Mouse (Mus musculus): ENCODE data around the gene Dnase2a.
"Not testable (repeated sequence)": the region's sequence is repeated elsewhere in the genome, so short reads cannot be mapped to it uniquely, and the experiment has no call there.

Dnase2a gene

DNA sequence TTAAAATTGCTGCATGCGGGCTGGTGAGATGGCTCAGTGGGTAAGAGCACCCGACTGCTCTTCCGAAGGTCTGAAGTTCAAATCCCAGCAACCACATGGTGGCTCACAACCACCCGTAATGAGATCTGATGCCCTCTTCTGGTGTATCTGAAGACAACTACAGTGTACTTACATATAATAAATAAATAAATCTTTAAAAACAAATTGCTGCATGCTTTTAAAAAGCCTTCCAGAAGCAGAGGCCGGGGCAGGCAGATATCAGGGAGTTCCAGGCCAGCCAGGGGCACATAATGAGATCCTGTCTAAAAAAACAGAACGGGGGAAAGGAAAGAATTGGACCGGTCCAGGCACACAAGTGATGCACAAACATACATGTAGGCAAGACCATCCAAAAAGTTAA, 381 bp upstream of the Dnase2a start:
- not testable (repeated sequence) for DNase-seq

DNA sequence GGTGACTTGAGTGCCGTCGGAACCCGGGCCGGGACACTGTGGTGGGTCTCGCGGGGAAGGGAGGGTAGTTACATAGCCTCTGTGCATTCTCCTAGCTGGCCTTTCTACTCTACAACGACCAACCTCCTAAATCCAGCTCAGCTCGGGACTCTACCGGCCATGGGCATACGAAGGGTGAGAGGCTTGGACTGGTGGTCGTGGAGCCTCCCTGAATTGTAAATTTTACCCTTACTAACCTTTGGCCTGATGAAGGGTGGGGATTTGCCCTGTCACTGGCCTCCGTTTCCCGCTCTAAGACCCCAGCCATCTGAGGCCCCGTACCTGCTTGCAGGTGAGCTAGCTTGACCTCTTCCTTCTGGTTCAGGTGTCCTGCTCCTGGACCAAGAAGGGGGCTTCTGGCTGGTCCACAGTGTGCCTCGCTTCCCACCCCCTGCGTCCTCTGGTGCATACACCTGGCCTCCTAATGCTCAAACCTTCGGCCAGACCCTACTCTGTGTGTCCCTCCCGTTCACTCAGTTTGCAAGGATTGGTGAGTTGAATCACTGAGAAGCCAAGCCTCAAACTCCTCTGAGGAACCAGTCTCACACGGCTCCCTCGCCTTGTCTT, 905 bp downstream of the Dnase2a start:
- no peak for DNase-seq

DNA sequence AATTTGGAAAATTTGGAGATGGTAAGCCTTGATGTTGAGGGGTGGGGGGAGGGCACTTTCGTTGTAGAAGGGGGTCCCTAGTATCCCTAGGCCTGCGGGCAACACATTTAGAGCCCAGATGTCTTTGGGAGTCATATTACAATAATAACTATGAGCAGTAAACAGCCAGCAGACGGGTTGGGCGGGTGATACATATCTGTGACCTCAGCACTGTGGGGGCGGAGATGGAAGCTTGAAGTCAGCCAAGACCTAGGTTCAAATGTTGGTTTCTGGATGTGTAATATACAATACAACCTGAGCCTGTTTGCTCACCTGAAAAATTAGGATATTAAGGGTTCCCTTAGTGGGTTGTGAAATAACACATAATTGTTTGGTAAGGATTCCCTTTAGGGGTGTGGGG, 1.6 kb downstream of the Dnase2a start:
- no peak for DNase-seq

DNA sequence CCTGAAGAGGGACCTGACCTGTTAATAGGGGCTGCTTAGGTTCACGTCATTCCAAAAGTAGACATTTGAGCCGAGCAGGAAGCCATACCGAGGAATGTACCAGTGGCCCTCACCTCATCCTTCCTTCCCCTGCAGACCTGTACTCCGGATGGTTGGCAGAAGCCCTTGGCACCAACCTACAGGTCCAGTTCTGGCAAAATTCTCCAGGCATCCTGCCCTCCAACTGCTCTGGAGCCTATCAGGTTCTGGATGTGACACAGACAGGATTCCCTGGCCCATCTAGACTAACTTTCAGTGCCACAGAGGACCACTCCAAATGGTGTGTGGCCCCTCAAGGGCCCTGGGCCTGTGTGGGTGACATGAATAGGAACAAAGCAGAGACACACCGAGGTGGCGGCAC, 2.2 kb downstream of the Dnase2a start:
- no peak for DNase-seq

DNA sequence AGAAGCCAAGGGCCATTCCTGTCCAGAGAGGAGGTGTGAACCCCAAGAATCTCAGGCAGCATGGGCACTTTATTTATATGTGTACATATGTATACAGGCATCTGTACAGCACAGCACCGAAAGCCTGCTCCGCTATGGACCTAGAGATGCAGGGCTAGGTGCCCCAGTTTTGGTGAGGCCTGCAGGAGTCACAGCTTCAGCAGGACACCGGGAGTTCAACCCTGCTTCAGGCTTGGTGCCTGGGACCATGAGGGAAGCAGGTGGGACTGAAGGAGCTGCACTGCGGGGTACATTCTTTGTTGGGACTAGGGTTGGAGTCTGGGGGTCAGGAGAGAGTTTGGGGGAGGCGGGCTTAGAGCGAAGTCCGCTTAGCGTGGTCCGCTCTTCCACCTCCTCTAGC, 3.5 kb downstream of the Dnase2a start:
- DNase-seq, result no peak

DNA sequence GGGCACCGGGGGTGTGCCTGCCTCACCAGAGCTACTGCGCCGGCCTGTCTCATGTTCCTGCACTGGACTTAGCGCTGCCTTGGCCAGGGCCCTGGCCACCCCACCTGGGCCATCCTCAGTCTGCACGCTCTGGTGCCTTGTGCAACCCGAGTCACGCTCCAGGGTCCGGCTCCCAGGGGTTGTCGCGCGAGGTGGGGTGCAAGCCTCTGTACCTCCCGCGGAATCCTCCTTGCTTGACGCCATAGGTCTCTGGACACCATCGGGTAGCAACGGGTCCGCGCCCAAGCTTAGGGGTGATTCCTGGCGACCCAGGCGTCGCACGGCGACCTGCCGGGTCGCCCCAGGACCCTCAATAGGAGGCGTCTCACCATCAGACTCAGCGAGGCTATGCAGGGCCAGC, 4.0 kb downstream of the Dnase2a start:
- DNase-seq, result no peak

DNA sequence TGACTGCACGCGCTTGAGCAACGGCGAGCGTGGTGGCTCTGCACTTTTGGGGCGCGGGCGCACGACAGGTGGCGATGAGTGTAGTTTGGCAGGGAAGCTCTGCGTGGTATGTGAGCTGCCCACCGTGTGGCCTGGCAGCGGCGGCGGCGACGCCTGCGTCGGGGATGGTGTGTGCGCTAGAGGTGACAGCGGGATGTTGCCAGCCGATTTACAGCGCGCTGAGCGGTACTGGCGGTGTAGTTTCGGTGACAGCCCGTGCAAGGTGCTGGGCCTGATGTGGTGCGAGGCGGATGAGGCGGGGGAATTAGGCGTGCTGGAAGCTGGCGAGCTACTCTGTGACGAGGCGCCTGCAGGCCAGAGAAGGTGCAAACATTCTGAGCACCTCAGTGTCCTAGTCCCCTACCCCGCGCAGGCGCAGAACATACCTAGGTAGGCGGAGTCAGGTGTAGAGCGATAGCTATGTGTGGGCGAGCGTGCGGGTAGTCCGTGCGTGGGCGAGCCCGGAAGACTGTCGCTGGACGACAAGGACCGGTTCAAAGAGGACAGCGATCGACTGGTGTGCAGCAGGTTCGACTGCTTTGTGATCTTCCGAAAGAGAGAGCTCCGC, 4.6 kb downstream of the Dnase2a start:
- DNase-seq, result peak; percentile 83 to 91

DNA sequence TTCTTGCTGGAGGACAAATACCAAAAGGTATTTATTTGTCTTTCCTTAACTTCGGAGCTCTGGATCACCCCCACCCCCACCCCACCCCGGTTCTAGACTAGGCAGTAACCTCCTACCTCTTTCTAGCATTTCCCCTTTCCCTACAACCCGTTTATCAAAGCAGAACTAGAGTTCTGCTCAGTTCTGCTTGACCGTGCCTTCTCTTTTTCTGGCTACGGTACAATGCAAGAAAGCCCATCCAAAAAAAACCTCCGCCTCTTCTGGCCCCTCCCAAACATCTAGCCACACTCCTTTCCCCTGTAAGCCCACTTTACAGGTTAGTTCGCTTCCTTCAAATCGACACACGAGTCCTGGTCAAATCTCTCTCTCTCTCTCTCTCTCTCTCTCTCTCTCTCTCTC, 5.1 kb downstream of the Dnase2a start:
- DNase-seq, result no peak

DNA sequence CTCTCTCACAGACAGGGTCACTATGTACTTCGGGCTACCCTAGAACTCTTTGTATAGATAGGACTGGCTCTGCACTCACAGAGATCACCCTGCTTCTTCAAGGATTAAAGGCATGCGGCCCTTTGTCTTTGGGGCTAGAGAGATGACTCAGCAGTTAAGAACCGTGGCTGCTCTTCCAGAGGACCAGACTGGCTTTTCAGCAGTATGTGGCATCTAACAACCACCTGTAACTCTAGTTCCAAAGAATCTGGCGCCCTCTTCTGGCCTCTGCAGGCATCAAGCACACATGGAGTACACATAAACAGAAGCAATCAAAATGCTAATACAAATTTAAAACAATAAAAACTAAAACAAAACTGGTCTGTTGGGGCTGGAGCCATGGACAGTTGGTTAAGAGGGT, 5.6 kb downstream of the Dnase2a start:
- DNase-seq, result peak in 1 of 2 experiments; percentile 52

DNA sequence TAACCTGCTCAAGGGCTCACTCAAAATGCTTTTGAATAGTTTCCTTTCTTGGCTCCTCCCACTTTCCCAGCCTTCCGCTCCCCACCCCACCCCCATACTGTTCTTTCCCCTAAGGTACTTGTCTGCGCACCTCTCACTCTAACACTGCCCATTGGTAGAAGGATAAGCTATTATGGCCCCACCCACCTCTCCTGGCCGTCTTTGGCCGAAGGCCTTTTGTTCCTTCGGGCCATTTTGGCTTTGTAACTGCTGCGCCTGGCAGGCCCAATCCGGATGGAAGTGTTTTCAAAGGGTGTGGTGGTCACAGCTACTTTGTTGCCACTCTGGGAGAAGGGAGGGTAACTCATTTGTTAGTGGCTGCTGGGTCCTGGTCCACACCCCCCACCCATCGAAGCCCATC, 6.9 kb downstream of the Dnase2a start:
- no peak for DNase-seq

DNA sequence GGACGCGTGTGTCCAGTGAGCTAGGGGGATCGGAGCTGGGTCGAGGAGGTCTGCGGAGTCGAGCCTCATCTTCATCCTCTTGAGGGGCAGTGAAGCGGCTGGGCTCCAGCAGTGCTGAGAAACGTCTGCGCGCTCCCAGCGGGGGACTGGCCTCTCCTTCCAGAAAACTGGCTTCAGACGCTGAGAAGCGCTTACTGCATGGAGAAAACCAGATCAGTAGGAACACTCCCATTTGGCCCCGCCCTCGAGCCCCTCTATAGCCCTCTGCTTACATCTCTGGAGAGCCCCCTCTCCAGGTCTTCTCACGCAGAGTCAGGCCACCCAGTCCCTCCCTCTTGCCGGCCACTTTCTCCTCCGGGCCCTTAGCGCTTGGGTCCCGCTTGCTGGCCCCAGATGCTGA, 9.4 kb downstream of the Dnase2a start:
- no peak for DNase-seq

DNA sequence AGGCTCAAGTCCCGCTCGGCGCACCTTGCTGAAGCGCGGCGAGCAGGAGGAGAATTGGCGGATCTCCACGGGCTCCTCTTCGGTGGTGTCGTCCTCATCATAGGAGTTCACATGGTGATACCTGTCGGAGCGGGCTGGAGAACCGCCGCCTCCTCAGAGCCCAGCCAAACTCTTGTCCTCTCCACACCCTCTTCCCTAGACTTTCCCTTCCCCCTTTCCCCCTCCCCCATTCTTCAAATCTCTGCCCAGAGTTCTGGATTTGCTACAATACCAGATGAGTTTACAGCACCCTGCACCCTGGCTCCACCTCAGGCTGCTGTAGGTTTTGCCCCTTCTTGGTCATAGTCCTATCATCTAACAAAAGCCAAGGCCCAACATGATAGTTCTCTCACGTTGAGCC, 10.3 kb downstream of the Dnase2a start:
- no peak for DNase-seq

DNA sequence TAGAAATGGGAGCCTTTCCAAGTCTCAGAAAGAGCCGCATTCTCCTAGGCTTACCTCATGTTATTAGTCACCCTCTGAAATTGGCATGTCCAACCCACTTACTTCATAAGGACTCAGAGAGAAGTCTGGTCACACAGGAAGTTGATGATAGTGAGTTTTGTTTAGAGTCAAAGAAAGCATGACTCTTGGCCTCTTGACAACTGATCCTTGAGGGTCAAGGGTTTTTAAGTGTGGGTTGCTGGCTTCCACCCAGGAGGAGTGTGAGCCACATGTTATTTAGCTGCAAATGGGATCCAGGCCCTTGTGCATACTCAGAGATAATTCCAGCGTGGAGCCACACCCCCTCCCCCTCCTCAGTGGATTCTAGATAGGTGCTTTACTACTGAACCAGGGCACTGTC, 13.2 kb downstream of the Dnase2a start:
- DNase-seq, result no peak

DNA sequence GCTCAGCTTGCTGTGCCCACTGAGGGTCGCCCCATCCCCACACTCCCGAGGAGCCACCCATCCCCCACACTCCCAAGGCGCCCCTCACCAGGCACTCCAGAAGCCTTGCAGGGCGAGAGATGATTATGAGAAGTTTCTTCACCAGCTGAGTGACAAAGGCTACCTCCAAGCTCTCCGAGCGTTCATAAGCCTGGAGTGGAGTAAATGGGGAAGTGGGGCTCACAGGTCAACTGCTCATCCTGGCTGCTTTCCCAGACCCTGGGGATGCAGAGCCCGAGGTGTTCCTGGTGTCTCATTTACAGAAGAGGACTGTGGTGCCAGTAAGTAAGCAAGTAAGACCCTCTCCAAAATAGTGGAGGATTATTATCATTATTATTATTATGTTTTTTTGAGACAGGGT, 17.2 kb downstream of the Dnase2a start:
- no peak for DNase-seq

DNA sequence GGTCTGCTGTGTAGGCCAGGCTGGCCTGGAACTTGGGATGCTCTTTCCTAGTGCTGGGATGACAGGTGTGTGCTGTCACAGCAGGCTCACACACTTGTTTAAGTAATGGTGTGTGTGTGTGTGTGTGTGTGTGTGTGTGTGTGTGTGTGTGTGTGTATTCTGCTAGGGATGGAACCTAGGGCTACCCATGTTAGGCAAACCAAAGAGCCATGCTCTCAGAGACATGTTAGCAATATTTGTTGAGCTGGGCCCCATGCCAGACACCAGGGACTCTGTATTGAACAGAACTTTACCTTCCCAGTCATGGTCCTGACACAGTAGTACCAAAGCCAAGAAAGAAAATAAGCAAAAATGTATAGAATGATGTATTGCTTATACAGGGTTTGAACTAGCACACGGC, 19.2 kb downstream of the Dnase2a start:
- no peak for DNase-seq

DNA sequence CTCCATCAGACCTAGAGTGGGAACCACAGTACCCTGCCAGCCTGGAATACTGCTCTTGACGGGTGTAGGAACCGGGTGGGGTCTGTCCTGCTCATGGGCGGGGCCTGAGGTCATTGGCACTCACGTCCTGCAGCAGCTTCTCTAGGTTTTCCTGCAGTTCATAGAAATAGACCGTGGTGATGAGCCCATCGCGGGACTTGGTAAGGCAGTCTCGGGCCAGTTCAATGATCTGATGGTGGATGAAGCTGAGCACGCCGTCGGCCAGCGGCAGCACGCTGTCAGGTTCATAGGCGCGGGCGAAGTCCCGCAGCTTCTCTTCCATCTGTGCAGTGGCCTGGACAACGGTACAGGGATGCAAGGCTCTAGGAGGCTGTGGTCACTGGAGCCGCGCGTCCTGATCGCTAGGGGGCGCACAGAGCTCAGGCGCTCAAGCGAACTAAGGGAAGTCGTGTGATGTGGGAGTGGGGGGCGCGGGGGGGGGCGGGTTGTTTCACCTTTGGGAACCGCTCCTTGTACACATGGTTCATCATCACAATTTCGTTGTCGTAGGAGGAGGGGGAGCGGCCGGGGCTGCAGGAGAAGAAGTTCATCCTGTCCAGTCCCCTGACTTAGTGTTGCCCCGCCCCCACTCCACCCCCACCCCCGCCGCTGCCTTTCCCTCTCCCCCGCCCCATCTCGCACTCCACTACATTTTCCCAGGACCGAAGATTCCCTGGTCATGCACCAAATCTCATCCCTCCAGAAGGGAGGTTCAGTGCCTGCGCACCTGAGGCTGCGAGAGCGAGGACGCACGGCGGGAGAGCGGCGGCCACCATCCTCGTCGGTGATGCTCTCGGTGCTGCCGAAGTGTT, 20.3 kb downstream of the Dnase2a start:
- DNase-seq, result peak; percentile 78 to 79

DNA sequence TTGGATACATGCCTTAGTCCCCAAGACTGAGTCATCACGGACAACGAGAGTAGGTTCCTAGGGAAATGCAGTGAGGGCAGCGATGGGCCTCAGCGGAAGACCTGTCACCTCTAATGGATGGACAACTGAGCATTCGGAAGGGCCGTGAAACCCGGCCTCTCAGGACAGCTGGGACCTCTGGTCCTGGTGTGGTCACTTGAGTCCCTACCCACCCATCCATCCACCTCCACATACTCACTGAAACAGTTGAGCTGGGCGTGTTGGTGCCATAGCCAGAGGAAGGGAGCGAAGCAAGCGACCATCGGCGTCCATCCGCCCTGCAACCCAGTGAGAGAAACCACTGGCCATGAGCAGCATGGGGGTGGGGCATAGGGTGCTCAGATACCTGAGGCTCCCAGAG, 22.2 kb downstream of the Dnase2a start:
- DNase-seq, result no peak

DNA sequence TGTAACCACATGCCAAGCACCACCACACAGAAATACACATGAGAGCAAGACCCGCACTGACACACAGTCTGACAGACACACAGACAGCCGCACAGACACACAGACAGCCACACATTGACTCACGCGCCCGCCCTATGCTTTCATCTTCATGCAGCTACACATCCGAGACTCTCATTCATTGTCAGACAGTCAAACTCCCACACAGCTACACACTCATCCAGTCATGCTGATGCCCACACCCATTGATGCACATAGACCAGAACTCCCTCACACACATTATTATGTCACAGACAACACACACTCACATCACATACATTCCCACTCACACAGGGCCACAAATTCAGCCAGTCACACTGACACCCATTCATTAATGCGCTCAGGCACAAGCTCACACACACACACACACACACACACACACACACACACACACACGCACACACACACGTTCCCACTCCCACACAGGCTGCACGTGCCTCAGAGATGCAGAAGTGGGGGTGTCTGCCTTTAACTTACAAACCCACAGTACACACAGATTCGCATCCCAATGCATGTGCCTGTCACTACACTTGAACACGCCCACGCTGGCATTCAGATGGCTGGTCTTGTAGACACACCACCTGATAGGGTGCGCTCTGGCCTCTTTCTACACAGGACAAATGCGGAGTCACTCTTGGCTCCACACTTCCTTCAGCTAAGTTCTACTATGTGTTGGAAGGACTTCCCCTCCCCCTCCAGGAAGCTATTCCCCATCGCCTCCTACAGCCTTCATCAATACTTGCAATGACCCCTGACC, 25.6 kb downstream of the Dnase2a start:
- no peak for DNase-seq

DNA sequence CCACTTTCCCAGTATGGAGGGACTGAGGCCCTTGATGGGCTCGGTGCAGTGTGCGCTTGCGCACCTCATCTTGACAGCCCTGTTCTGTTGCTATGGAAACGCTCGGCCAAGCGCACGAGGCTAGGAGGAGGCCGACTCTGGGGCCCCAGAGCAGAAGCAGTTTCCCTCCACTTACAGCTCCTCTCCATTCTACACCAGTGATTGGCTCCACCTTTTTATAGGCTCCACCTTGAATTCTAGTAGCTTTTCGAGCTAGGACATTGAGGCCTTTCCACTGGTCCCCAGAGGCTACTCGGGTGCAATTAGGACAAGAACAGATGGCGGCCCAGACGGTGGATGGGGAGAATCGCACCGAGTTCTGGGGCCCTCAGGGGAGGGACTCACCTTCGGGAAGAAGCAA, 26.5 kb downstream of the Dnase2a start:
- DNase-seq, result no peak

DNA sequence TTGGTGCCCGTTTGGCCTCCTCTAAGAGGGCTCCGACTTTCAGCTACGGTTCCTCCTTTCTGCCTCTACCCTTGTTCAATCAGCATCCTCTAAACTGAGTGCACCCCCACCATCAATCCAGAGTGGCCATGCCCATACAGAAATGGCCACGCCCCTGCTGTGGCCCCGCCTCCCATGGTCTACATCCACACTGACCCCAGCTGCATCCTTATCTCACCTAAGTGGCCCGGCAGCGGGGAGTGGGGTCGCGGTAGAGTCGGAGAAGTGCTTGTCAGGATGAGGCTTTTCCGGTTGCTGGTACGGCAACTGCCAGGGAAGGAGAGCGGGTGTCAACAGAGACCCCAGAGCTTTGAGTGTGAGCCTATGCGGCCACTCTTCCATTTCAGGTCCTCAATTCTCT, 27.1 kb downstream of the Dnase2a start:
- no peak for DNase-seq

DNA sequence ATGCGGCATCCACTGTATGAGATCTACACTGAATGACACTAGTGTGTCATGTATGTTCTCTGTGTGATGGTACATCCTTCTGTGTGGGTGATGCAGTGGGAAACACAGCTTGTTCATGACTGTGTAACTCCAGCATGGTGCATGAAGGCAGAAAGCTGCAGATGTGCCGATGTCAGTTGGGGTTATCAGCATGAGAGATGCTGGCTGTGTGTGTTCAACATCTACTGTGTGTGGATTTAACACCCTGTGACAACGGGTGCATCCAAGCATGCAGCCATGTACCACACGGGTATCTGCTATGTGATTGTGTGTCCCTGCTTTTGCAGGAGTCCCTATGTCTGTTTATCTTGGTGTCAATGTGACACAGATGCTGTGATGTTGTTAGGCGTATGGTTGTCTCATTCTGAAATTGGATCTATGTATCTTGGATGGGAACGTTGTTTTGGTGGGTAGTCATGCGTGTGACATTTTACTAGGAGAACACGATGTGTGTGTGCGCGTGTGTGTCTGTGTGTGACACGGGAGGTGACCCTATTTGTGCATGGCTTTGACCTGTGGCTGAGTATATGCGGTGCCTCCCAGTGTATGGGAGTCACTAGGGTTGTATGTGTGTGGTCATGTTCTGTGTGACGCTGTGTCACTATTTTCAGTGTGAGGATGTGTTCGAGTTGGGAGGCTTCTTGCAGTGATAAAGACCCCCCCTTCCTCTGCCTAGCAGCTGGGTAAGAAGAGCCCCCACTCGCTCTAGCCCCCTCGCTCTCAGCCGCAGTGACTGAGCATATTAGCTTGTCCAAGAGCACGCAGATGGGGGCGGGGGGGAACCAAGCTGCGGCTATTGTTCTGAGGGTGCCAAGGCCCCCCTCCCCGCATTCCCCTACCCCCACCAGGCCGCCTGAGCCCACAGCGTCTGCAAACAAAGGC, 27.9 kb downstream of the Dnase2a start:
- DNase-seq, result no peak

DNA sequence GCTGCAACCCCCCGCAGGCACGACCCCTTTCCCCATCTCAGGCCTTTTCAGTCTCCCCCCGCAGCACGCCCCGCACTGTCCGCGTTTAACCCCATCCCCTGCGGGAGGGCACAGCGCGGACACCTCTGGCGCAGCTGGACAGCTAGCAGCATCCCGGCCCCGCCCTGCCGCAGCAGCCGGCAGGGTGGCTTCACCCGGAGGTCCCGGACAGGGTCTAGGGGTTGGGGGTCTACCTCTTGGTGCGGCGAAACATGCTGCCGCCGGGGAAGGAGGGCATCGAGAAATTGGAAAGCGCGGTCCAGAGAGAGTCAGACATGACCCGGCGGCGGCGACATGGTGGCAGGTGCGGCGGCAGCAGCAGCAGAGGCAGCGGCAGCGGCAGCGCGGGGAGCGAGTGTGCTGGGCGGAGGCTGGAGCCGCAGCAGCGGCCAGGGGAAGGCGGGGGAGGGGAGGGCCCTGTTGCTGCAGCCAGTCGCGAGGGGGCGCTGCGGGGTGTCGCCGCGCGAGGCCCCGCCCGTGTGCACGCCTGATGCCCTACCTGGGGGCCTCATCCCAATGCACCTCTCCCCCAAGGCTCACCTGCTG, 28.7 kb downstream of the Dnase2a start, which contains the start of gene Mast1:
Gene Mast1, minus strand, starts transcription at position 398 of the 585 bp plus-strand sequence.
- peak; percentile 49 to 66 for DNase-seq
